Mouse (Mus musculus) embryonic stem cell, embryonic (primary cell): ENCODE data around the gene Rsl24d1.

ENCODE experiments used
- CTCF ChIA-PET, 4 experiments: fragments of 300-600 bp in 2 of 4; fragments of 350-600 bp in 2 of 4; sonication (Branson Sonifier 250); formaldehyde crosslinking; loops; one replicate each; lab custom pipeline; 2022; ENCODE audit warnings: inconsistent platforms in 2 of 4; lab: Charles Lee
- POLR2A ChIA-PET, 4 experiments: fragments of 300-600 bp in 2 of 4; fragments of 350-600 bp in 2 of 4; sonication (Branson Sonifier 250); formaldehyde crosslinking; loops; one replicate each; lab custom pipeline; 2022; ENCODE audit warnings: antibody characterized with exemption in 4 of 4, inconsistent platforms in 1 of 4; lab: Charles Lee

Gene Rsl24d1

GRCm38 (mm10) chr9:73125043-73125570 is 11.9 kb downstream of the Rsl24d1 start:
- ChIA-PET POLR2A (interaction anchor here (0.5 to 2.5 kb wide), 11 partner anchors 9 to 168 kb away, joined by 3 to 12 read pairs (median 4); partner anchors contain the start of gene Rsl24d1 (in 3 of the 4)), CTCF (interaction anchor here in 3 of 4 experiments (0.5 to 1.7 kb wide), 7 partner anchors 8 to 99 kb away, joined by 3 to 9 read pairs (median 4); partner anchors contain the start of gene Rsl24d1 (in 1 of the 3))

DNA sequence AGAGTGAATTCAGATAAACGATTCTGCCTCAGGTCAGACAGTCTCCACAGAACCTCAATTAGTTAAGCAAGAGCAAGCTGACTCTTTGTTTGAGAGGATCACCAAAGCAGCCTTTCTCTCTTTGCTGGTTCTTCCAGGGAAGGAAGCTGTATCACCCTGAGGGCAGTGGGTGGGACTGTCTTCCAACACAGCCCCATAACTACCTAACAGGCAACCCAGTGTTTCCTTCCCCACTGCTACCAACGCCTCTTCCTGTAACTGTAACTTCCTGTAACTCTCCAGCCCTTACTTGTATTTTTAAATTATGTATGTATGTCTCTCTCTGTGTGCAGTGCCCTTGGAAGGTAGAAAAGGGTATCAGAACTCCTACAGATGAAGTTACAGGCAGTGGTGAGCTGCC is 14.2 kb downstream of the Rsl24d1 start:
- CTCF ChIA-PET = no interaction called here
- POLR2A ChIA-PET = interaction anchor here in 1 of 4 experiments (1.3 to 1.8 kb wide), 2 partner anchors 11 to 20 kb away, joined by 4 to 6 read pairs; no protein-coding TSS in a partner anchor

- POLR2A ChIA-PET = interaction anchor here in 2 of 4 experiments (1.2 to 1.9 kb wide), 2 partner anchors 16 to 133 kb away, joined by 3 to 5 read pairs; partner anchors contain the start of gene Rsl24d1 (in 1 of the 2)
- CTCF ChIA-PET = no interaction called here
These were observed 16.6 kb downstream of the Rsl24d1 start for GRCm38 (mm10) chr9:73129875-73130274.

DNA sequence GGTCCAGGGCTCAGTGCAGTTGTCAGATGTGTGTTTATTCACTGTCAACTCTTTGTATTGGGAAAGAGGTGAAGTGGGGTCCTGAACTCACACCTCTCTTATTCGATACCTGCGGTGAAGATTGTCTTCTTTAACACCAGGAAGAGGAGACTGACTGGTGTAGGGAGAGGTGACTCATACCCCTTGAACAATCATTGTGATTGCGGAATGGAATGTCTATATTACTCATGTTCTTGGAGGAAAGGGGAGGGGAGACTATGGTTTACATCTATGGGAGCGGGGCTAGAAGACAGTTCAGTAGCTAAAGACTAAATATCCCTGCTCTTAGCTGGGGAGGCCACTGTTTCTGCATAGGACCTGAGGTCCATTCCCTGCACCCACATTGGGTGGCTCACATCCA is 17.3 kb downstream of the Rsl24d1 start:
- ChIA-PET POLR2A (interaction anchor here in 2 of 4 experiments (0.6 to 1.9 kb wide), 3 partner anchors 17 to 134 kb away, joined by 3 to 5 read pairs (median 3); partner anchors contain the start of gene Rsl24d1 (in 1 of the 2)), CTCF (no interaction called here)

- ChIA-PET CTCF (interaction anchor here in 1 of 4 experiments (1.1 kb wide), 1 partner anchor 16 kb away, joined by 3 read pairs; no protein-coding TSS in a partner anchor), POLR2A (no interaction called here)
These were observed 24.2 kb downstream of the Rsl24d1 start for GRCm38 (mm10) chr9:73137341-73137886.

GRCm38 (mm10) chr9:73154347-73154746 is 41.1 kb downstream of the Rsl24d1 start:
- ChIA-PET CTCF (no interaction called here), POLR2A (interaction anchor here in 1 of 4 experiments (1.5 kb wide), 1 partner anchor 11 kb away, joined by 3 read pairs; no protein-coding TSS in a partner anchor)

GRCm38 (mm10) chr9:73157968-73158367 is 44.7 kb downstream of the Rsl24d1 start:
- ChIA-PET CTCF (interaction anchor here in 3 of 4 experiments (0.6 to 1.3 kb wide), 3 partner anchors 36 to 143 kb away, joined by 4 to 15 read pairs (median 5); no protein-coding TSS in a partner anchor), POLR2A (interaction anchor here in 1 of 4 experiments (0.6 kb wide), 1 partner anchor 647 kb away, joined by 5 read pairs; no protein-coding TSS in a partner anchor)

- ChIA-PET POLR2A (interaction anchor here in 1 of 4 experiments (0.6 kb wide), 1 partner anchor 256 kb away, joined by 3 read pairs; no protein-coding TSS in a partner anchor), CTCF (interaction anchor here (0.6 to 1.5 kb wide), 15 partner anchors 11 to 618 kb away, joined by 3 to 5 read pairs (median 4); partner anchors contain the start of genes Dyx1c1 (in 1 of the 4) and Gm44503 (in 1 of the 4))
These were observed 46.0 kb downstream of the Rsl24d1 start for GRCm38 (mm10) chr9:73159265-73159664.

- ChIA-PET CTCF (interaction anchor here (0.6 to 1.8 kb wide), 28 partner anchors 8 to 1202 kb away, joined by 3 to 14 read pairs (median 3); partner anchors contain the start of genes Dyx1c1 (in 1 of the 4) and Gm44503 (in 1 of the 4)), POLR2A (interaction anchor here in 2 of 4 experiments (0.8 to 1.2 kb wide), 3 partner anchors 12 to 167 kb away, joined by 3 to 7 read pairs (median 3); no protein-coding TSS in a partner anchor)
These were observed 49.5 kb downstream of the Rsl24d1 start for GRCm38 (mm10) chr9:73162571-73163333.

GRCm38 (mm10) chr9:73165631-73166030 is 52.4 kb downstream of the Rsl24d1 start:
- CTCF ChIA-PET = interaction anchor here in 1 of 4 experiments (0.6 kb wide), 2 partner anchors 64 to 152 kb away, joined by 3 to 18 read pairs; partner anchors contain the start of gene Khdc3
- POLR2A ChIA-PET = no interaction called here
